Mouse (Mus musculus) heart, postnatal 4 days (tissue): Measurements from ENCODE around the gene Ak9. TPM values are rescaled to one million over a fixed set of nuclear protein-coding genes. Genes with fewer than 3 reads are reported as not detected.
"Not testable (repeated sequence)": the region's sequence is repeated elsewhere in the genome, so short reads cannot be mapped to it uniquely, and the experiment has no call there.

ENCODE experiments used
- DNase-seq: peaks from one replicate; pipeline ENCODE4 v3.0.0; 2021
- total RNA-seq, 2 experiments: library from RNA; stranded (reverse); gene quantifications; 2 replicates each; pipeline ENCODE4 v1.2.3; 2021

Ak9 gene
- total RNA-seq, 2 experiments from 2014 or later, result 0.07 TPM; not detected in 1

- peak; percentile 9 for DNase-seq
Observed at GRCm38 (mm10) chr10:41332533-41333043, 28.8 kb downstream of the Ak9 start.

- no peak for DNase-seq
Observed at GRCm38 (mm10) chr10:41341346-41341745, 37.6 kb downstream of the Ak9 start.

GRCm38 (mm10) chr10:41365086-41365485 lies 61.3 kb downstream of the Ak9 start:
- no peak for DNase-seq

GRCm38 (mm10) chr10:41380466-41380865 lies 76.7 kb downstream of the Ak9 start:
- no peak for DNase-seq

- peak; percentile 37 for DNase-seq
Observed at GRCm38 (mm10) chr10:41385506-41386221, 81.9 kb downstream of the Ak9 start.

- no peak for DNase-seq
Observed at GRCm38 (mm10) chr10:41393555-41393954, 89.8 kb downstream of the Ak9 start.

- DNase-seq, result no peak
Observed at GRCm38 (mm10) chr10:41401097-41401496, 97.3 kb downstream of the Ak9 start.

GRCm38 (mm10) chr10:41403364-41403763 lies 99.6 kb downstream of the Ak9 start:
- DNase-seq, result no peak

- DNase-seq, result no peak
Observed at GRCm38 (mm10) chr10:41403893-41404612, 100.3 kb downstream of the Ak9 start.

- DNase-seq, result not testable (repeated sequence)
Observed at GRCm38 (mm10) chr10:41410176-41410575, 106.4 kb downstream of the Ak9 start.

- DNase-seq, result not testable (repeated sequence)
Observed at GRCm38 (mm10) chr10:41410821-41411220, 107.0 kb downstream of the Ak9 start.

GRCm38 (mm10) chr10:41413471-41413870 lies 109.7 kb downstream of the Ak9 start:
- not testable (repeated sequence) for DNase-seq

GRCm38 (mm10) chr10:41415368-41415767 lies 111.6 kb downstream of the Ak9 start:
- not testable (repeated sequence) for DNase-seq

GRCm38 (mm10) chr10:41420496-41421200 lies 116.9 kb downstream of the Ak9 start:
- DNase-seq, result no peak

GRCm38 (mm10) chr10:41423681-41424080 lies 119.9 kb downstream of the Ak9 start:
- no peak for DNase-seq

- DNase-seq, result no peak
Observed at GRCm38 (mm10) chr10:41426368-41426767, 122.6 kb downstream of the Ak9 start.

- peak; percentile 72 for DNase-seq
Observed at GRCm38 (mm10) chr10:41434624-41435023, 130.8 kb downstream of the Ak9 start.

- no peak for DNase-seq
Observed at GRCm38 (mm10) chr10:41435141-41435540, 131.4 kb downstream of the Ak9 start.

- no peak for DNase-seq
Observed at GRCm38 (mm10) chr10:41448216-41448615, 144.4 kb downstream of the Ak9 start.

GRCm38 (mm10) chr10:41449684-41450083 lies 145.9 kb downstream of the Ak9 start:
- DNase-seq, result no peak

GRCm38 (mm10) chr10:41450137-41450670 lies 146.4 kb downstream of the Ak9 start, which contains the start of gene Zbtb24:
Zbtb24 (plus strand) TSS chr10:41450383.
- DNase-seq, result peak; percentile 97

- DNase-seq, result no peak
Observed at GRCm38 (mm10) chr10:41450780-41451522, 147.2 kb downstream of the Ak9 start.
